Mouse (Mus musculus): ENCODE measurements around the gene Spem1.

- TF ChIP-seq GATA1 (IDR thresholded peaks at IDR 0.05; ENCODE audit: low read length) (no peak), TAL1 (IDR thresholded peaks at IDR 0.05; ENCODE audit: low read length) (no peak)
Measured at GRCm38 (mm10) chr11:69865561-69865960, 43.6 kb upstream of the Spem1 start.

All from erythroblast, embryonic 14.5 days (primary cell).